Mouse (Mus musculus) cerebellum, postnatal 4 days (tissue): ENCODE results near the gene Cryba2.

ENCODE experiments used
- DNase-seq, 2 experiments: peaks; one replicate each; pipeline ENCODE4 v3.0.0; 2022; ENCODE audit warnings: low spot score in 2 of 2, mixed read lengths in 1 of 2

The Cryba2 gene

DNA sequence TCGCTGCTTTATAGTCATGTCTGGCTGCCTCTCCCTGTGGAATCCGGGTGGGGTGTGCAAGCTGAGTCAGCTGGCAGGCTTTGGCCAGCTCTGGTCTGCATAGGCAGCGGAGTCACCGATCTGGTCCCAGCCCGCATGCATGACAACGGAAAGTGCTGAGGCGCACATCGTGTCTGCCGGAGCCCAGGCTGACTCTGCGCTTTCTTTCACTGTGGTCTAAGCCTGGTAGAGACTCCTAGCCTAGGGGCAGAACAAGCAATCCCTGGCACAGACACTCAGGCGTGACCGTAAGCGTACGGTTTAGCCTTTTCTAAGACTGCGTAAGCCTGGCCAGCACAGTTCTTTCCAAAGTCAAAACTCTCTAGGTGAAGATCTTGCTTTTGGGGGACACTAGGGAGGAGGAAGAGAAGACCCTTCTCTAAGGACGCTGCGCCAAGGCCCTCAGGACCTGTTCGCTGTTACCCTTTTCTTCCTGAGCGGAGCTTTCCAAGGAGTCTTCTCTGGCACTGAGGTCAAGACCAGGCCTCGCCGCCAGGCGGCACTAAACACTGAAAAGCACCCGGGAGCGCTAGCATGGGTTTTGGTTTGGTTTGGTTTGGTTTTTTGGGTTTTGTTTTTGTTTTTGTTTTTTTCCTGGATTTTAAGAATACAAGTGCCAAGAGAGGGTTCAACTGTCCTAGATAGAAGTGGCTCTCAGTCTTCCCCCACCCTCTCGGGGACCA, at the start of gene Cryba2:
Cryba2 (minus strand) TSS at position 10 of the 722 bp plus-strand sequence.
- peak; percentile 48 to 75 for DNase-seq

DNA sequence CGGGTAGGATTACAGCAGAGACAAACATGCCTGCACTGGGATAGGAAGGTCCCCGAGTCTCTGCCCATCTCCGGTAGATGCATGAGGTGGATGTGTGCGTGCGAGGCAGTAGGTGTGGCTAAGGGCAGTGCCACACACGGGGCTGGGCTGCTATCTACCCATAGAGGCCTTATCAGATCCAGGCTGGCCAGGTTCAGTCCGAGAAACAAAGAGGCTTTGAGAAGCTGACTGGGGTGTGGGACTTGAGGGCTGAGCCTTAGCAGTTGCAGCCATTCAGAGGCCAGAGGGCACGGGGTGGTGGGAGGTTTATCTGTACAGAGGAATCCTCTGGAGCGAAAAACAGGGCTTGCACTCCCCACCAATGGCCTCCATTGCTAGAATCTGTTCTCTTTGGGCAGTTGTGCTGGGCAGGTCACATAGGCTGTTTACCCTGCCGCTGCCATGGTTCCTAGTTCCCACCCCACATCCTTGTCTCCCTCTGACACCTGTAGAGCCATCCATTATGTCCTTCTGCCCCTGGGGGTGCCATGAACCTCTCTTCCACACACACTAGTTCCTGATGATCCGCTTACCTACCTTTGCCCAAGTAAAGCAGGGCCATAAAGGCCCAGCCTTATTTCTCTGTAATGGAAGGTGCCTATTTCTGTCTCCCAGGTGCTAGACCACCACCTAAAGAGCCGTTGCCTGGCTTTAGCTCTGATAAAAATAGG, 48.9 kb upstream of the Cryba2 start:
- no peak for DNase-seq

DNA sequence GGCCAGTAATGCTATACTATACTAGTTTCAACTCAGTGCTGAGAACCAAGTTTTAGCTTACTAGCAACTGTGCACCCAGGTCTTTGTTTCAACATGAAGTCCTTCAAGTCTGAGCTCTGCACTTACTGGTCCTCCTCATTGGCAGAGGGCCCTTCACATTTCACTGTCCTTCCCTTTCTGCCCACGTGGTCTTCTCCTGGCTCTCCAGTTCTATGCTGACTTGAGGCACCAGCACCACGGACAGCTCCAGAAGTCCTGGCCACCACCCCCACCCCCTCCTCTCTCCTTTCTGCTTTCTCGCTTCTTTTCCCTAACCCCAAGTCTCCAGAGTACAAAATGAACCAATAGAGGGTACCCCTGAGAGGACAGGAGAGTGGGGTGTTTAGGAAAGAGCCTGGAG, 46.8 kb upstream of the Cryba2 start:
- no peak for DNase-seq

DNA sequence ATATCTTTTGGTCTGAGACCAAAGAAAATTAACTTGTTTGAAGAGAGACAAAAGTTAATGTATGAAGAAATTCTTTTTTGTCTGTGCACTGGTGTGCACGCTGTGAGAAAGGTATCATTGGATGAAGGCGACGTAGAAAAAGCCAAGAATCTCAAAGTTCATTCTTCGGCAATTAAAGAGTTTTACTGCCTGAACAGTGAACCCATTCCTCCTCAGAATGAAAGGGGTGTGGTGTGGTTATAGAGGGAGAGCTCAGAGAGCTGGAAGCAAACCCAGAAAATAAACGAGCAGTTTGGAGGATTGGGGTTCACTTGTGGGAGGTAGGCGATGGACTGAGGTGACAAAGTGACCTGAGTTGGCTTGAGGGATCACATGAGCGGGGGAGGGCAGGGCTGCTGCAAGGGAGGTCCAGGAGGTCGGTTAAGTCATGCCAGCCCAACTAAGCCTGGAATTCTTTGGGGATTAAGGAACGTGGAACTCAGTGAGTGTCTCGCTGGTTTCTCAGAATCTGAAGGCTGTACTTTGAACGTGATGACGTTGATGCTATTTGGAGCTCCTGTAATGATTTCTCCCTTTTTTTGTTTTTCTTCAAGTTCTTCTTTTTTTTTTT, 43.4 kb upstream of the Cryba2 start:
- no peak for DNase-seq

DNA sequence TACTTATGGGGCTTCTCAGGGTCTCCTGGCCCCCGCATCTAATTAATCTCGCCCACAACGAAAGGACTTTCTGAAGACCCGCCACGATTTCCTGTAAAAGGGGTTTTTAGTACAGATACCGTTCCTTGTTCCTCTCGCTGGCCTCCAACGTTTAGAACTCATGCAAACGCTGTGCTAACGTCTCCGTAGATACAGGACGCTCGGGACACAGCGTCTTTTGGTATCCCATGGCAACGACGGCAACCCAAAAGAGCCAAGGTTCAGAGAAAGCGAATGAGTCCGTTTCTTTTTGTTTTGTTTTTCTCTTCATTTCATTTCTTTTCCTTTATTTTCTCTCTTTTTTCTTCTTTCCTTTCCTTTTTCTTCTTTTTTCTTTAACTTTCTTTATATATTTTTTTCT, 42.5 kb upstream of the Cryba2 start, which contains the start of gene Cfap65:
Cfap65 (minus strand) TSS at position 198 of the 400 bp plus-strand sequence.
- DNase-seq = peak in 1 of 2 experiments; percentile 64

DNA sequence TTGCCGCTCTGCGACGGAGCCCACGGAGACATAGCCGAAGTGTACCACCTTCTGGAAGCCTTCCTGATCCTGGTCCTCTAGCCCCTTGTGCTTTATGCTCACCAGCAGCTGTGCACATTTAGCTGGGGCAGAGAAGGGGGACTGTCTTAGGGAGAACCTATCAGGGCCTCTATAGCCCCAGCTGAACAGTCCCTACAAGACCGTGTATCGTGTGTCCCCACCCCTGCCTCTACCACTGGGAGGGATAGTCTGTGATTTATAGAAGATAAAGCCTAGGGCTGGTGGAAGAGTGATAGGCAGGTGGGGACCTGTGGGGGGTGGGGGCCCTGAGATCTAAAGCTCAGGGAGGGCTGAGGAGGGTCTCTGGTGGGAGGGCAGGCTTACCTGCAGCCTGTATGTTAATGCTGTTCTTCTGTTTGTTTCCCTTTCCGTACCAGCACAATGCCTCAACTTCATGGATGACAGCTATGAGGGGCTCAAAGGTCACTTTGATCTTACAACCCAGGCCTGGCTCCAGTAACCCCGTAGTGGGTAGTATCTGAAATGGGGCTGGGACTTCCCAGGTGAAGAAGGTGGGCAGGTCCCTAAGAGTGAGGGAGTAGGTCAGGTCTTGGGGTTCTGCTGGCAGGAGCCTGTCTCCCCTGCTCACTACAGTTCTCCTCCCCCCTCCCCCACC, 34.8 kb upstream of the Cryba2 start:
- no peak for DNase-seq

DNA sequence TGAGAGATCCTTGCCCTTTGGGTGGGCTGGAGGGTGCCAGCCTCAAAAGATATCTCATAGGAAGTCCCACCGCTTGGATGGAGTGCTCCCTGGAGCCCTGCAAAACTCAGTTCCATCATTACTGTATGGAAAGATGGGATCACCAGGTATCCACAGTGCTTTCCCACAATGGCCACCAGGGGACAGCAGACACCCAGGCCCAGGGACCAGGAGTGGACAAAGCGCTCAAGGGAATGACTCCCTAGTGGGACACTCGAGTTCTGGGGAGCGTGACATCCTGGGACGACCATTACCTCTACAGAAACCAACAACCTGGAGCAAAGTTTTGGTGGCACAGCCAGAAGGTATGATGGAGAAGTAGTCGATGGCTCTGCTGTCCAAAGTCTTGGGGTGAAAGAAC, 33.8 kb upstream of the Cryba2 start:
- no peak for DNase-seq

DNA sequence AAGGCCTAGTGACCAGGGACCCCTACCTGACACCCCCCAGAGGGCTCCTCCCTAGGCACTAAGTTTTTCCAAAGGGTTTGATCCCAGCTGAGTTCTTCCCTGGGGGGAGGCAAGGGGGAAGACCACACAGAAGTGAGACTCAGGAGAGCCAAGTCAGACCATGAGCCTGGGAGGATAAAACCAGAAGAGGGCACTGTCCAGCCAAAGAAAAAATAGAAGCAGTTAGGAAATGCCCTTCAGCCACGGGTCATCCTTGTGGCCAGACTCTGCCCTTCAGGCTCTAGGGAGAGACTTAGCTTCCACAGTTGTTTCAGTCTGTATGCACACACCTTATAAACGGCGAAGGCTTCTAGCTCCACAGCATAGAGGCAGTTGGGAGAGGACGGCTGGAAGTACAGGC, 31.5 kb upstream of the Cryba2 start:
- DNase-seq = no peak

DNA sequence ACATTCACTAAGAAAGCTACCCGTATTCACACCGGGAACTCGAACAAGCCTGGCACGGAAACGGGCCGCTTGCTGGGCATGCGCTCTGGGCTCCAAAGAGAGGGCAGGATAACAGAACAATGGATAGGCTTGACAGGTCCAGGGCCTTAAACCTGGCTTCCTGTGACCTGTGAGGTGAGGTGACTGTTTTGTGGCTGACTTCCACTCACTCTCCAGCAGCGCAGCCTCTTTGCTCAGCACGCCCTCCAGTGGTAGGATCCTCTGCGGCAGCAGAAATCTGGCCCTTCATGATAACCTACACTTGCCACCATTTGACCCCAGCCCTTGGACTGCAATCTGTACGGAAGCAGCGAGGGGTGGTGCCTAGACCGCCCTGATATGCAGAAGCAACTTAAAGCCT, 22.8 kb upstream of the Cryba2 start:
- DNase-seq = no peak

DNA sequence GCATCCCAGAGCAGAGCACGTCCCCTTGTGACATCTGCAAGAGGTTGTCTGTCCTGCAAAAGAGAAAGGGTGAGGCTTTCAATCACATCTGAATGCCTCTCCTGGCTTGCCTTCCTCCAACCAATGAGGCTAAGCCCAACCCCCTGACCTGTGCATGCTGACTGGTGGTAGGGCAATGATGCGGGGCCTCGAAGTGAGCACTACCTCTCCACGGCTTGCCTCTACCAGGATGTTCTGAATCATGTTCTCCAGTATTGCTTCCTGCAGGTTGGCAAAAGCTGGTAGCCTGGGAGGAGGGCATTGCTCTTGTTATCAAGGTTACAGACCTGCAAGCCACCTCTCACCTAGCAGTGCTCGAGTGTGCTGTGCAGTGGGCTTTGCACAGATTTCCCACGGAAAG, 9.2 kb upstream of the Cryba2 start:
- no peak for DNase-seq

DNA sequence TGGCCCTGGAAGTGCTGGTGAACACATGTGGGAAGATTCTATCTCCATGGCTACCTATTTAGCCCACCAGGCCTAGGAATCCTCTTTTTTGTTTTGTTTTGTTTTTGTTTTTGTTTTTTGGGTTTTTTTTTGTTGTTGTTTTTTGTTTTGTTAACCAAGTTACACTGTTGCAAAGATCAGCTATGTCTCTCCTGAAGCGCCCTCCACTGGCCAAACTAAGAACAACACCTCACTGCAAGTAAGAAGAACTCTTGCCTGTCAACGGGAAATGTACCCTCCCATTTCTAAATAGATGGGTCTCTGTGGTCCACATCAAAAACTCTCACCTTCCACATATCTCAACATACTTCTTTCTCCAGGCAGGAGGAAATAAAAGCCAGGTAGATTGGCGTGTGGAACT, 8.7 kb upstream of the Cryba2 start:
- peak in 1 of 2 experiments; percentile 69 for DNase-seq

DNA sequence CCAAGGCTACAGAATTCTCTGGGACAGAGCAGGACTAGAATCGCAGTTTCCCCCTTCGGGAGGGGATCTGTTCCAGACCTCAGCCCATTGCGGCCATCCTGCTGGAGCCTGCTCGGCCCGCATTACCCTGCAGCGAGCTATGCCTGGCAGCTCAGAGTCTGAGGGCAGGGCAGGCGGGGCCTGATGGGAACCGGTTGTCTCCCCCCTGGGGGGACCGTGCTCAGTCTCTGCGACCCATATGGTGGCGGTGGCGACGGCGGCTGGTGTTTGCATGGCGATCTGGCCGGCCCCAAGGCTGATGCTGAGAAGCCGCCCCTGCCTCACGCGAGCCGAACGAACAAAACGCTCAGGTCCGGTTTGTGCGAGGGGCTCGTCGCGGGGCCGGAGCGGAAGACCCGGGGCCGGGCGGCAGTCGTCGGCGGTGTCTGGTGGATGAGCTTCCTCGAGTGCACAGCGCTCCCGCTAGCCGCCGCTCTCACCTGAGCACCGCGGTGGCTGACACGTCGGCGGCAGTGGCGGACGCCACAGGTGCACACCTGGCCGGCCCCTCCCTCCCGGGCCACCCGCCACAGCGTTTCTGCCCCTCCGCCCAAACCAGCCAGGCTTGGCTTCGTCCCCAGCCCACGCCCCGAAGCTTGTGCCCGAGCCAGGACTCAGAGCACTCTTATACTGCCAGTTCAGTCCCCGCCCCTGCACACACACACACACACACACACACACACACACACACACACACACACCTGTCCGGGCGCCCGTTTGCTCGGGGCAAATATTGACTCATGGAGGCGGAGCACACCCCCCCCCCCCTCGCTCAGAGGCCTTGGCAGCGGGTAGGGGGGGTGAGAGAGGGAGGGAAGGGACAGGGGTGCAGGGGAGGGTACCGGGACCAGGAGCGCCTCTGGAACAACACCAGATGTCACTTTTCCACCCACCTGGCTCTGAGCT, 7.7 kb upstream of the Cryba2 start:
- peak in 1 of 2 experiments; percentile 29 for DNase-seq

DNA sequence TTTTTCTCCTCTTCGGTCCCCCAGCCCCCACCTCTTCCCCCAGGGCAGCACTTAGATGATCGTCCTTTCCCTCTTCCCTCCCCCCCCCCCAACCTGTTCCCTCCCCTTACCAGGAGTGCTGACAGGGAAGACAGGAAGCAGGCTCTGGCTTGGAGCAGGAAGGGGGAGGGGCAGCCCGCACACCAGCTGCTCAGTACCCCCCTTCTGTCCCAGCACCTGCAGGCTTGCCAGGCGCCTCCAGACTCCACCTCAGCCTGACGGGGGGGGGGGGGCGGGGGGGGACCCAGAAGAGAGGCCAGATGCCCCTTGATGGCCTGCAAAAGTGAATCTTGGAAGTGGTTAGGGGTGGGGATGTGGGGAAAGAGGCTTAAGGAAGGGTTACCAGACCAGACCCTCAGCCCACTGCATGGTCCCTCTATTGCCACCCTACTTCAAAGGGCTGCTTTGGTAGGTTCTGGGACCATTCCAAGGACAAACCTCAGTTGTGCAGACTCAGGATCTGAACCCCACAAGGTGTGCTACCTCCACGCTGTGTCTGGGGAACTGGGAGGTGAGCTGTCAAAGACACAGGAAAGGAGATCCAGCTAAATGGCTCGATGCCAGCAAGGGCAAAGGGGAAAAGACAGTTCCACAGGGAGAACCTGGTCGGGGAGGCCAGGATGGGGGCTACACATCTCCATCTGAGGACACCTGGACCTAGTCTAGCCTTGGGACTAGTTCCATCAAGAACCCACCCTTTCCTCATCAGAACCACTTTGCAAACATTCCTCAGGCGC, 5.9 kb upstream of the Cryba2 start:
- no peak for DNase-seq

DNA sequence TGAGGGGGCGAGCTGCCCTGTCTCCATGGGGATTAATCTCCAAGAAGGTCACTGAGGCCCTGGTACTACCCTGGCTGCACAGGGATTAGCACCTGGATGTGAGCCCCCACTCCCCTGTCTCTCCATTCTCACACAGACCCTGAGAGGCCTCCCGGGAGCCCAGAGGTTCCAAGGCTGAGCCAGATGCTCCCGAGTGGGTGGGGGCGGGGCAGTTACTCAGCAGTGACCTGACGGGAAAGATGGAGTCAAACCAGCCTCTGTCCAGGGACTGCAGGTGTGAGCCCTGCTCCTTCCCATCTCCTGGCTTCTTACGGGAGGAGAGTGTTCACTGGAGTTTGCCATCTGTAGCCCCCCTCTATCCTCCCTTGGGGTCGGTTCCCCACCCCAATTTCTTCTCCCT, 5.0 kb upstream of the Cryba2 start:
- no peak for DNase-seq

DNA sequence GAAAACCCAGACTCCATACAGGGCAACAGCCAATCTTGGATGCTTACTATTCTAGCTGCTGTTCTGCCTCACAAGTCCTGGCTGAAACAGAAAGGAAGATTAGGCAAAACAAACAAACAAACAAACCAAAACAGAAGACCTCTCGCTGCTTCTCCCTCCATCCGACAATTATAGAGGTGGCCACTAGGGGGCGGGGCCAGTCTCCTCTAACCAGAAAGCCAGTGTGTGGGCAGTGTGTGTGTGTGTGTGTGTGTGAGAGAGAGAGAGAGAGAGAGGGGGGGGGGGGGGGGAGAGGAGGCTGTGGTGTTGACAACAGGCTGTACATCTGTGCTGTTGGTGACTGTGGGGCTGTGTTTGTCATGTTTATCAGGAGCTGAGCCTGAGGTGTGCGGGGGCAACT, 2.0 kb upstream of the Cryba2 start:
- DNase-seq = peak; percentile 55 to 75

DNA sequence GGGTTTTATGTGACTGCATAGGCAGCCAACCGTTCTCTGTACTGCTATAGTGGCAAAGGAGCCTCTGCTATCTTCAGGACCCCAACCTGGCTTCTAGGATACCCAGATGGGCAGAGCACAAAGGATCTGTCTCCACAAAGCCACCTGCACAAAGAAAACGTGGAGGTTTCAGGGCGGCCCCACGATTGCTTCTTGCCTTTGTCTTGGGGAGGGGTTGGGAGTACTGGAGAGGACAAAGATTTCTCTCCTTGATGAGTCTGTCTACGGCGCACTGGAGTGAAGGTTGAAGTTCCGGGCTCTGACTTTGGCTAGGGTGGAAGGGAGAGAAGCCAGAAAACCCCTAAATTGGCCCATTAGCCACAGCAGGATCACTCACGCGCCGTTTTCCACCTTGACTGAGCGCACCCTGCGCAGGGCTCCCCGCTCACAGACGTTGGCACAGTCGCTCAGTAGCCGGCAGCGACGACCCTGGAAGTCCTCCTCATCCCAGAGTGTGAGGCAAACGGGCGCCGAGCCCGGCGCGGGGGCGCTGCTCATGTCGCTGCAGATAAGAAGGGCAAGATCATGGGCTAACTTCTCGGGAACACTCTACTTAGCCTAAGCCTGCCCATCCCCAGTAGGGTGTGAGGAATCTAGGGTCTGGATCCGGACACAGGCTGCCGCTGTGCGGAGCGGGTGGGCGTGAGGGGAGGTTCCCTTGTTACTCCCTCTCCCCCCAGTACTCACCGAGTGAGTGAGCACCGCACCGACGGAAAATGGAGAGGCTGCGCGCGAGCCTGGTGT, 401 bp downstream of the Cryba2 start:
- DNase-seq = no peak

DNA sequence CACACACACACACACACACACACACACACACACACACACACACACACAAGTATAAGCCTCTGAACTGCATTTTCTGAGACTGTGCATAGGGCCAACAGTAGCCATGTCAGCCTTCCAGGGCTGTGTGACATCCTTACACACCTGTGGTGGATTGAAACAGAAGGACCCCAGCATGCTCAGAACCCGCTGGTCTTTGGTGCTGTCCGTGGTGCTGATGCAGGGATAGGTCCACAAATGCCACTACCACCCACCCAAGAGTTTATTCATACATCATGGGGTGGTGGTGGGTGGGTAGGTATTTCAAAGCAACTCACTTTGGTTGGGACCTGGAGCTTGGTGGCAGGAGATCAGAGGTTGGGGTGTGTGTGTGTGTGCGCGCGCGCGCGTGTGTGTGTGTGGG, 1.4 kb downstream of the Cryba2 start:
- DNase-seq = no peak

DNA sequence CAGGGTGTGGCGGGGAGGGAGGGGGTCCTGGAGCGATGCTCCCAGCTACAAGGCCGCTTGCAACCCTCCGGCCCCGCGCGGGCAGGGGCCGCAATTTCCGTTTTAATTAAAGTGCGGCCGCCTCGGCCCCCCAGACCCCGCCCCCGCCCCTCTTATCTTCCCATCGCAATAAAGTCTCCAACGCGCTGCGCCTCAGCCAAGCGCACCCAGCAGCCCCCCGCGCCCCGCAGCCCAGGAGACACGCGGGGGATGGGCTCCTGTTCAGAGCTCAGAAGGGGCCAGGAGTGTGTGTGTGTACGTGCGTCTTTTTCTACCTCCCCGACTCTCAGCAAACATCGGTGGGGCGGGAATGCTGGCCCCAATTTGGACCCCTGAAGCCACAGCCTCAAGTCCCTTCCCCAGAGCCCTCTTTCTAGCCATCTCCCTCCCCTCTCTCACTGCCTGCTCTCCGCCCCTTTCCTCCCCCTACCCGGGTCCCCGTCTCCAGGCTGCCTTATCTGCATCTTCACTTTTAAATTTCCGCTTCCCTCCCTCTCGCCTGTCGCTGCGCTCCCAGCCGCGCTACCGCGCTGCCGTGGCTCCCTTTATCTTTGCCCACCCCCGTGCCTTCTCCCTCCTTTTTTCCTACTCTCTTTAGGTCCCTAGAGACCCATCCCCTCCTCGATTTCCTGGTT, 7.4 kb downstream of the Cryba2 start, which contains the start of gene Fev:
Fev (minus strand) TSS at position 51 of the 674 bp plus-strand sequence.
- no peak for DNase-seq
